Mouse (Mus musculus) forebrain, embryonic 13.5 days (tissue): ENCODE measurements around the gene Pmch. TPM values are rescaled to one million over a fixed set of nuclear protein-coding genes. Genes with fewer than 3 reads are reported as not detected.

ENCODE experiments used
- polyA plus RNA-seq: library from polyadenylated mRNA; unstranded; fragments of >200 nt; fragmentation: Nextera tagmentation; extraction: Ambion mirVana; gene quantifications from 2 replicates; pipeline ENCODE4 v1.2.1, GENCODE M21; 2015

Gene Pmch
- polyA plus RNA-seq, 1 experiment from 2014 or later, result 12.2 TPM

Other genes starting within 250 kb of the Pmch start
- gene Igf1, start 232.8 kb upstream of the Pmch start, polyA plus RNA-seq, result 1.7 and 2.3 TPM in 2 replicates
- 9.1 and 10.6 TPM in 2 replicates for gene Parpbp, start 55.9 kb downstream of the Pmch start, polyA plus RNA-seq
- gene Nup37, start 55.9 kb downstream of the Pmch start, polyA plus RNA-seq, result 66.6 and 72.7 TPM in 2 replicates
- gene Washc3, start 110.0 kb downstream of the Pmch start, polyA plus RNA-seq, result 45.1 and 46.8 TPM in 2 replicates